Mouse (Mus musculus): Measurements from ENCODE around the gene Clec16a.

DNA sequence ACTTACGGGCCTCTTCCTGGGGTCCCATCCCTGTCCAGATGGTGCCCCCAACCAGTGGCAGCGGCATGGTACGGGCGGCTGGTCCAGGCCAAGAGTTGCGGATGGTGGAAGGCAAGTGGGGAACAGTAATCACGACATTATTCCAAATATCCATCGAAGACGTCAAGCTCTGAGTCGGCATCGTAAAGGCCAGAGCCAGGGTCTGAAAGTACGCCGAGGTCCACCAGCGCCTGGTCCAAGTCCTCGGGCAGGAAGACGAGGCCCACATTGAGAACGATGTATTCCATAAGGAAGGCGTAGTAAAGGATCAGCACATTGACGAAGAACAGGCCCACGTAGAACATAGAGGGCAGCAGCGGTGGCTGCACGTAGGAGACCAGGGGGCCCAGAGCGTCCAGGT lies 2.9 kb upstream of the Clec16a start:
- TF ChIP-seq CTCF (IDR thresholded peaks at IDR 0.05; ENCODE audit: low read depth) (no peak), EP300 (IDR thresholded peaks at IDR 0.05; ENCODE audit: low read depth) (no peak)
